Mouse (Mus musculus) forebrain, embryonic 16.5 days (tissue): ENCODE data around the gene Gm17364. TPM values are rescaled to one million over a fixed set of nuclear protein-coding genes. Genes with fewer than 3 reads are reported as not detected.

Experiments used
- ATAC-seq: fragments of 200-750 bp; cut with Nextera tagmentation; 2 replicates; pipeline ENCODE4 v1.8.0; 2017; ENCODE audit warnings: mild to moderate bottlenecking, moderate library complexity
- H3K27ac ChIP-seq: fragments of 300-500 bp; sonication (generic); 2 replicates; pipeline ENCODE4 v1.5.1; 2014; ENCODE audit warnings: low read length, control low read depth
- H3K27me3 ChIP-seq: fragments of 300-500 bp; sonication (generic); replicated peaks from 2 replicates; pipeline ENCODE4 v1.6.1; 2014; ENCODE audit warnings: low read length; ENCODE audit not compliant: control insufficient read depth, insufficient read depth
- H3K36me3 ChIP-seq: fragments of 300-500 bp; sonication (generic); 2 replicates; pipeline ENCODE4 v1.6.1; 2014; ENCODE audit not compliant: control insufficient read depth, insufficient read depth
- H3K4me1 ChIP-seq: fragments of 300-500 bp; sonication (generic); replicated peaks from 2 replicates; pipeline ENCODE4 v1.6.1; 2014; ENCODE audit warnings: low read length; ENCODE audit not compliant: control insufficient read depth, insufficient read depth
- H3K4me2 ChIP-seq: fragments of 300-500 bp; sonication (generic); 2 replicates; pipeline ENCODE4 v1.6.1; 2014; ENCODE audit warnings: mild to moderate bottlenecking, low read length, control low read depth
- H3K4me3 ChIP-seq: fragments of 300-500 bp; sonication (generic); replicated peaks from 2 replicates; pipeline ENCODE4 v1.5.1; 2014; ENCODE audit warnings: mild to moderate bottlenecking, low read length, control low read depth
- H3K9ac ChIP-seq: fragments of 300-500 bp; sonication (generic); replicated peaks from 2 replicates; pipeline ENCODE4 v1.6.1; 2014; ENCODE audit warnings: low read depth, low read length, control low read depth
- H3K9me3 ChIP-seq: fragments of 300-500 bp; sonication (generic); 2 replicates; pipeline ENCODE4 v1.6.1; 2016; ENCODE audit warnings: low read length; ENCODE audit not compliant: control insufficient read depth
- WGBS: fragments of 180-500 bp; shearing (Covaris S2); extraction: QIAGEN DNeasy Blood & Tissue Kit; methylation state at CpG from one replicate; pipeline ENCODE4 v1.1.7; 2014; 5-methylcytosine and 5-hydroxymethylcytosine counted together
- polyA plus RNA-seq: library from polyadenylated mRNA; unstranded; fragments of >200 nt; fragmentation: Nextera tagmentation; extraction: Ambion mirVana; gene quantifications from 2 replicates; pipeline ENCODE4 v1.2.1, GENCODE M21; 2015

Gm17364 gene
- polyA plus RNA-seq = not detected in 2 replicates

DNA sequence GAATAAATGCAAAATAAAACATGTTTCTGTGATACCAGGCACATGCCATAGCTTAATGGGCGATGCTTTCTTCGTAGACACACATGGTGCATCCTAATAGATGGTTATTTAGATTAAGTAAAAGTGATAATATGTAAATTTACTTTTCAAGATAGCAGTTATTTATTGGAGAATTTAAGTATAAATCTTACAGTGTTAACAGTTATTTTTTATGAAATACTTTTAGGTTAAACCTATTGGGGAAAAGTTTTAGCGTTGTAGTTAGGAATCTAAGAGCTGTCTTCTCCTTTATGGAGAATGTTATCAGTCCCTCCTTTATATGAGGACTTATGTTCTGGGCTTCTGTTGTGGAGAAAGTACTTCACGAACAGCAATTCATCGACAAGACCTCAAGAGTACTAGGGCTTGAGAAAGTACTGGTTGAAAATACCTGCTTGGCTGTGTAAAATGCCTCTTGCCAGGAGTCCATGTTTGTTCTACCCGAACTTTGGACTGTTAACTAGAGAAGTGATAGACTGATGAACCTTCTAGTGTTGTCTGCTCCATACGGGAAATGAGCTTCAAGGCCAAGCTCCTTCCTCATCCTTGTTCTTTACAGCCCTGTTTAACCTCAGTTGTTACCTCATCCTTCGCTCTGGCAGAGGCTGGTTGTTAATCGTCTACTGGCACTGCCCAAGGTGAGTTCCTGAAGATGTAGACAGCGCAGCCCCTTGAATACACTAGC lies at the start of gene Gm17364:
Gm17364 (minus strand) TSS at position 51 of the 724 bp plus-strand sequence.
- Histone ChIP-seq H3K36me3 (no peaks in the 10 kb centered on the region), H3K4me1 (no peaks in the 10 kb centered on the region), H3K4me3 (no peak within 1 kb of the TSS), H3K27me3 (no peaks in the 10 kb centered on the region), H3K9me3 (no peaks in the 10 kb centered on the region), H3K9ac (no peak within 1 kb of the TSS), H3K27ac (no peak within 1 kb of the TSS), H3K4me2 (no peak within 1 kb of the TSS)
- 95% methylated on average over 10 of the region's 10 CpGs for WGBS
- ATAC-seq = no peak

DNA sequence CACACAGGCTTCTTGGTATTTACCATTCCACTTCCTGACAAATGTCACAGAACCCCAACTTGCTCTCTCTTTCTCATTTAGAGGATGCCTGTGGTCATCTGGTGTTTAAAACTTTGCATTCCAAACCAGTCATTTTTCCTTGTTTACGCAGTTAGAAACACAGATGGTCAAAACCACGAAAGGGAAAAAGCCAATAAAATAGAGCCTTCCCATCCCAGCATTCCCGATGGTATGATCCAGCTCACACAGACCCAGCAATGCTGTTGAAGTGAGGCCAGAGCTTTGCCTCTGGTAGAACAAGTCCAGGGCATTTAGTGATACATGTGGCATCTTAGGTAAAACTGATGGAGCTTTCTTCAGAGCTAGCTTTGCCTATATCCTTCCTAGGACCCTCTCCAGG lies 47.7 kb upstream of the Gm17364 start:
- peaks cover 8% of the 10 kb centered on the region for H3K36me3 ChIP-seq
- H3K9me3 ChIP-seq = no peaks in the 10 kb centered on the region
- H3K4me3 ChIP-seq = no peak overlapping the region
- H3K4me2 ChIP-seq = no peak overlapping the region
- ATAC-seq = no peak
- WGBS = 65% methylated on average over 3 of the region's 3 CpGs
- peaks cover 8% of the 10 kb centered on the region for H3K4me1 ChIP-seq
- peak overlapping the region; percentile 69 for H3K27ac ChIP-seq
- no peak overlapping the region for H3K9ac ChIP-seq
- H3K27me3 ChIP-seq = no peaks in the 10 kb centered on the region

DNA sequence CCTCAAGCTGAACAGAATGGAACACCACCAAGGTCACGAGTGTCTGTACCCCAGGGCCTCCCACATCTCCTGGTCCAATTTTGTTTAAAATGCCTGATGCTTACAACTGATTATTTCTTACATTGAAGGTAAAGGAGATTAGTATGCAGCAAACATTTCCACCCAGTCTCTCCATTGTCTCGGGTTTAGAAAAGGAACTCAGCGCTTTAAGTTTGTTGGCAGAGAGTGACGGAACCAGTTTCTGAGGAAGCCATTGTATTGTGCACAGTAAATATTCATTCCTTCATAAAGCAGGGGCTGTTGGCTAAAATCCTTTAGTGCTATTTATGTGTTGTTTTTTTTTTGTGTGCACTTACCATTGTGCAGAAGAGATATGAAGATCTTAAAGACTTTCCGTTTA lies 47.0 kb upstream of the Gm17364 start:
- peak; percentile 31; the same call in 1 of the 2 replicates for ATAC-seq
- no peak overlapping the region for H3K4me2 ChIP-seq
- H3K27ac ChIP-seq = peak overlapping the region; percentile 49
- H3K36me3 ChIP-seq = peaks cover 15% of the 10 kb centered on the region
- no peak overlapping the region for H3K4me3 ChIP-seq
- H3K9me3 ChIP-seq = no peaks in the 10 kb centered on the region
- no peak overlapping the region for H3K9ac ChIP-seq
- peaks cover 8% of the 10 kb centered on the region for H3K4me1 ChIP-seq
- WGBS = 11% methylated on average over 5 of the region's 5 CpGs
- no peaks in the 10 kb centered on the region for H3K27me3 ChIP-seq

DNA sequence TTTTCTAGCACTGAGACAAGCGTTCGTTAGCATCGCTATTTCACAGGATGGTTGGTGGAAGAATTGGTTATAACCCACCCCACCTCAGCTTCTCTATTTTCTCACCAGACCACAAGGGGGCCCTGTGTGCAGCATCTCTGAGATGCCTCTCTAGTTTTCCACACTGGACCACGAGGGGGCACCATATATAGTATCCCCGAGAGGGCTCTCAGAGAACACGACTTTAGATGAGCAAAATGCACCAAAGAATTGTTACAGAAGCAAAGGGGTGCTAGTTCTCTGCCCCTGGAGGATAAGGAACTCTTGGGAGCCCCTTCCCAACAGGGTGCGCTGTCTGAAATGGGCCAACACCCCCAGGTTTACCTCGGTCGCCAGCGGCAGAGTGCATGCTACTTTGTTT lies 28.9 kb upstream of the Gm17364 start:
- WGBS = 61% methylated on average over 10 of the region's 10 CpGs
- Histone ChIP-seq H3K9me3 (no peaks in the 10 kb centered on the region), H3K4me1 (no peaks in the 10 kb centered on the region), H3K27me3 (no peaks in the 10 kb centered on the region), H3K27ac (no peak overlapping the region), H3K4me2 (no peak overlapping the region), H3K4me3 (no peak overlapping the region), H3K9ac (no peak overlapping the region), H3K36me3 (no peaks in the 10 kb centered on the region)
- ATAC-seq = peak; percentile 33; the same call in 1 of the 2 replicates

DNA sequence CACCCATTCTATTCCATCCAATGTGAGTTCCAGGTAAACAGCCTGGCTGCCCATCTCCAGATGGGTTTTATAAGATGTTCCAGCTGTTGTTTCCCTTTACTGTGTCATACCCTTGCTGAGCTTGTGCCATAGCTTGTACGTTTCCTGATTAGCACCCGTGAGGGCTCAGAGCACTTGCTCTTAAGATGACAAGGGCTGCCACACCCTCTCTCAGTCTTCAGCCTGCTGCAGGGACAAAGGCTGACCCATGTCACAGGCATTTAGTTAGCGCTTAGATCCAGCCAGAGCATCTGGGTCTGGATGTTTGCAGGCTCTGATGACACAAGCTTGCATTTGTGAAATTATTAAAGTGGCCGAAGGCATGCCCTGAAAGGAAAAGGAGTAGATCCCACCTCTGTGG lies 26.3 kb upstream of the Gm17364 start:
- 82% methylated on average over 4 of the region's 4 CpGs for WGBS
- no peaks in the 10 kb centered on the region for H3K4me1 ChIP-seq
- no peaks in the 10 kb centered on the region for H3K27me3 ChIP-seq
- H3K36me3 ChIP-seq = no peaks in the 10 kb centered on the region
- no peak overlapping the region for H3K4me2 ChIP-seq
- ATAC-seq = no peak
- H3K9ac ChIP-seq = no peak overlapping the region
- no peak overlapping the region for H3K27ac ChIP-seq
- H3K9me3 ChIP-seq = no peaks in the 10 kb centered on the region
- no peak overlapping the region for H3K4me3 ChIP-seq

DNA sequence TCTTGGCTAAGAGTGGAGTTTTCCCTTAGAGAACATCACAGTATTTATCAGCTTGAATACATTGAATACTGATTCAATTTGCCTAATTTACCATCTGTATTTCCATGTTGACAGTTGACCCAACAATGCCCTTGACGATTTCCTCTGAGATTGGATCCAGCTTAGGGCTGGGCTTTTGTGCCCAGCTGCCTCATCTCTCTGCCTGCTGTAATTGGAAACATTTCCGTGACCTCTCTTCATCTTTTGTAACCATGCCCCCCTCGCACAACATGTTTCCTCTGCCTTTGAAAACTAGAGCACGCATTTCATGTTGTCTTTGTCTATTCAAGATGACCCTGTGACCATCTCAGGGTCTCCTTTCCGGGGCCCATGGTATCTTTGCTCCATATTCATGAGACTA lies 25.2 kb upstream of the Gm17364 start:
- Histone ChIP-seq H3K9ac (no peak overlapping the region), H3K36me3 (no peaks in the 10 kb centered on the region), H3K27ac (no peak overlapping the region), H3K4me2 (no peak overlapping the region), H3K27me3 (no peaks in the 10 kb centered on the region), H3K4me1 (no peaks in the 10 kb centered on the region), H3K9me3 (no peaks in the 10 kb centered on the region), H3K4me3 (no peak overlapping the region)
- ATAC-seq = no peak
- WGBS = 51% methylated on average over 5 of the region's 5 CpGs

DNA sequence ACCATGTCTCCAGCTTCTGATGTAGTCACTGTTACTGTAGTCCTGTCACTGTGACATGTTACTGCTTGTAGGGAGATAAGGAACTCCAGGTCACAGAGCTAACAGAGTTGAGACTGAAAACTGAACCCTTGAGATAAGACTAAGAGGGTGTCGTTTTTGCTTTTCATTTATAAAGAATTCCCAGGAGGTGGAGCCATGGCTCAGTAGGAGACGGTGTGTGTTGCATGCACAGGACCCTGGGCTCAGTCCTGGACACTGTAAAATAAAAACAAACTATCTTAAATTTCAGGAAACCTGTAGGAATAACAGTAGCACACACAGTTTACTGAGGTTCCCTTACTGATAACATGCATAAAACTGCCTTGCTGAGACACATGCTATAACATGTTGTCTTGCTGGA lies 24.8 kb upstream of the Gm17364 start:
- 45% methylated on average over 2 of the region's 2 CpGs for WGBS
- no peak overlapping the region for H3K4me2 ChIP-seq
- no peak for ATAC-seq

DNA sequence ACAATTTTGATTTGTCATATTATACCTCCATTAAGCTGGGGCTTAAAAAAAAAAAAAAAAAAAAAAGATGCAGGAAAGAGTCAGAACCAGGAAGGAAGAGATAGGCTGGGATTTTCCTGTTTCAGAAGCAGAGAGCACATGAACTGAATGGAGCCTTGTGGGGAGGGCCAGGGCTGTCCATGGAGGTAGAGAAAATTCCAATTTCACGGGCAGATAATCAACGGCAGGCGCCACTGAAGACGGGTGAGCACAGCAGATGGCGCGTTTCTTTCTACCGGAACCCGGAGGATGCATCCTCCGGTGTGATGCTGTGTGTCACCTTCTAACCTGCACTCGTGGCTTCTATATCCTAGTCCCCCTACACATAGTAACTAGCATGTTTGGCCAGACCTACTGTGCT lies 22.6 kb upstream of the Gm17364 start:
- Histone ChIP-seq H3K27me3 (no peaks in the 10 kb centered on the region), H3K36me3 (no peaks in the 10 kb centered on the region), H3K4me3 (no peak overlapping the region), H3K9ac (no peak overlapping the region), H3K9me3 (no peaks in the 10 kb centered on the region), H3K4me2 (no peak overlapping the region), H3K27ac (no peak overlapping the region), H3K4me1 (no peaks in the 10 kb centered on the region)
- WGBS = 89% methylated on average over 10 of the region's 10 CpGs
- ATAC-seq = no peak

More for the DNA sequence above, 24.8 kb upstream of the Gm17364 start:
- H3K9ac ChIP-seq = no peak overlapping the region
- no peaks in the 10 kb centered on the region for H3K27me3 ChIP-seq
- H3K27ac ChIP-seq = no peak overlapping the region
- H3K9me3 ChIP-seq = no peaks in the 10 kb centered on the region
- H3K4me3 ChIP-seq = no peak overlapping the region
- H3K4me1 ChIP-seq = no peaks in the 10 kb centered on the region
- H3K36me3 ChIP-seq = no peaks in the 10 kb centered on the region

DNA sequence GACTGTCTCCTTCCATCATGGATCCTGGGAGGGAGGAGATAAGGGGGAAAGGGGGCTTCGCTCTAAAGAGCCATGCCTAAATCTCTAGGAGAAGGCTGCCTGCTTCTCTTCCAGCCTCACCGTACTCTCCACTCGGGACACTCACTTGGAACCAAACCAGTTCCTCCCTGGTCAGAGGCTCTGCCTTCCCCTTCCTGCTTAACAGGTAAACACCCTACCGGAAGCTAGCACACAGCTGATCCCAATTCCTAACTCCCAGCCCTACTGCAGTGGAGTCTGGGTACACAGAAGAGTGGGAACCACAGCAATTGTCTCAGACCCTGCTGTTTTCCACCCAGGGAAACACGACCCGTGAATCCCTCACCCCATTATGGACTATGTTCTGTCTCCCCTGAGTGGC lies 22.1 kb upstream of the Gm17364 start:
- no peaks in the 10 kb centered on the region for H3K9me3 ChIP-seq
- H3K4me3 ChIP-seq = no peak overlapping the region
- H3K4me2 ChIP-seq = no peak overlapping the region
- no peaks in the 10 kb centered on the region for H3K27me3 ChIP-seq
- 87% methylated on average over 6 of the region's 6 CpGs for WGBS
- H3K36me3 ChIP-seq = no peaks in the 10 kb centered on the region
- no peak overlapping the region for H3K9ac ChIP-seq
- no peaks in the 10 kb centered on the region for H3K4me1 ChIP-seq
- ATAC-seq = no peak
- H3K27ac ChIP-seq = no peak overlapping the region

DNA sequence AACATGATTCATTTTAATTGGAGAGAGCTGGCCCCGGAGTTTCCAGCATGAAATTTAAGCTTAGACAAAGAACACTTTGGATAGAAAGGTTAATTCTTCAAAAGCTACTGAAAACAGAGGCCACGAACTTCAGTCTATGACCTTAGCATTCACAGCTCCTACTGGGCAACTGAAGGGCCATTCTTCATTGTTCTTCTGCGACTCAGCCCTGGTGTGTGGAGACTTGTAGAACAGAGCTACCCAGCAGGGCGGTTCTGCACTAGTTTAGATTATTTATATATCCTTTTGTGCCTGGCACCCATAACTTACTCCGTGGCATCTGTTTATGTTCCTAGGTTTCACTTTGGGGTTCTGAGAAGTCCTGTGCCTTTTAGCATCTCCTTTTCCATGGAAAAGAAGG lies 19.8 kb upstream of the Gm17364 start:
- no peak for ATAC-seq
- Histone ChIP-seq H3K4me1 (no peaks in the 10 kb centered on the region), H3K27ac (no peak overlapping the region), H3K27me3 (no peaks in the 10 kb centered on the region), H3K9ac (no peak overlapping the region), H3K9me3 (no peaks in the 10 kb centered on the region), H3K36me3 (no peaks in the 10 kb centered on the region), H3K4me3 (no peak overlapping the region), H3K4me2 (no peak overlapping the region)
- 50% methylated on average over 5 of the region's 5 CpGs for WGBS
